ENCODE assay signal across 20 mouse cellular contexts in genomic region chrX:94047381-94047780, GRCm38 (mm10).
DNase-seq lines count a peak whose midpoint lies in the region; ATAC-seq and TF ChIP-seq lines count a peak whose summit lies in the region.
"Had no signal": no experiment of that assay in that cellular context is flagged by ENCODE, and none has a peak within 500 bp of the region (broad histone marks: within the 10 kb centered on the region; RNA-seq: fewer than 3 reads in every experiment).

No protein-coding gene starts in this region.

- 84% methylated on average over 5 of the region's 5 CpGs for WGBS in kidney, embryonic 14.5 days
- WGBS in kidney, embryonic 15.5 days: 77% methylated on average over 5 of the region's 5 CpGs
- 74% methylated on average over 5 of the region's 5 CpGs for WGBS in embryonic facial prominence, embryonic 15.5 days
- 74% methylated on average over 5 of the region's 5 CpGs for WGBS in forebrain, embryonic 14.5 days

- in situ Hi-C loops in Patski (cut with MboI; ENCODE audit: low pct_unique_long_range_greater_than_20kb): no loop called here

- H3K27me3 ChIP-seq in kidney, embryonic 14.5 days (ENCODE audit: control insufficient read depth, insufficient read depth, low read length): no peaks in the 10 kb centered on the region; the same call in 1 of the 2 replicates
- H3K27me3 ChIP-seq in kidney, embryonic 15.5 days: peaks cover 32% of the 10 kb centered on the region
- H3K27me3 ChIP-seq in Patski: no peaks in the 10 kb centered on the region
- H3K27me3 ChIP-seq in embryonic facial prominence, embryonic 15.5 days: peaks cover 4% of the 10 kb centered on the region; the same call in 1 of the 2 replicates
- no peaks in the 10 kb centered on the region for H3K27me3 ChIP-seq in forebrain, embryonic 14.5 days (replicated peaks; ENCODE audit: control insufficient read depth, insufficient read depth, low read length)

- no peak overlapping the region for H3K27ac ChIP-seq in kidney, embryonic 14.5 days (ENCODE audit: low read depth, low read length)
- H3K27ac ChIP-seq in kidney, embryonic 15.5 days: no peak overlapping the region
- peak overlapping the region; percentile 51; the same call in 1 of the 2 replicates for H3K27ac ChIP-seq in embryonic facial prominence, embryonic 15.5 days (replicated peaks)
- no peak overlapping the region for H3K27ac ChIP-seq in forebrain, embryonic 14.5 days (ENCODE audit: low read depth, low read length)
- H3K27ac ChIP-seq: forebrain, embryonic 12.5 days; heart, adult 2 months; heart, embryonic 10.5 days; heart, embryonic 13.5 days; hindbrain, embryonic 14.5 days had no signal

- POLR2A ChIA-PET in Patski (lab: Charles Lee): interaction anchor here (0.8 kb wide), 1 partner anchor 8 kb away, joined by 9 read pairs; no protein-coding TSS in a partner anchor

- no peak overlapping the region for H3K4me3 ChIP-seq in kidney, embryonic 14.5 days (ENCODE audit: low read length)
- no peak overlapping the region for H3K4me3 ChIP-seq in kidney, embryonic 15.5 days (replicated peaks)
- no peak overlapping the region for H3K4me3 ChIP-seq in embryonic facial prominence, embryonic 15.5 days (replicated peaks)
- H3K4me3 ChIP-seq in forebrain, embryonic 14.5 days (ENCODE audit: low read depth, low read length): no peak overlapping the region
- H3K4me3 ChIP-seq: erythroblast, embryonic 14.5 days; forebrain, embryonic 12.5 days; heart, adult 2 months; heart, embryonic 10.5 days; heart, embryonic 13.5 days had no signal

- DNase-seq in kidney, adult 18-20 months: peak; percentile 33
- peak; percentile 24 for DNase-seq in kidney, adult 9 months
- DNase-seq in Patski (ENCODE audit: low read depth, low spot score): no peak
- DNase-seq in spleen, adult 12 weeks (ENCODE audit: low spot score): no peak
- DNase-seq in forebrain, embryonic 14.5 days (ENCODE audit: low spot score): no peak
- DNase-seq: adrenal gland, adult 8-10 months; adrenal gland, postnatal 25 days; cerebellum, adult 11-12 months; embryo, embryonic 11 days had no signal

- ATAC-seq in kidney, embryonic 14.5 days (ENCODE audit: low FRiP score, low TSS enrichment): no peak
- no peak for ATAC-seq in kidney, embryonic 15.5 days (replicated peaks; ENCODE audit: low FRiP score)
- peak; percentile 29 for ATAC-seq in Patski
- no peak for ATAC-seq in embryonic facial prominence, embryonic 15.5 days (ENCODE audit: insufficient number of reproducible peaks, low FRiP score, low TSS enrichment, low read depth)
- ATAC-seq in forebrain, embryonic 14.5 days: no peak
- ATAC-seq: activated CD4-positive, CD25-positive, alpha-beta regulatory T cell, adult 4 months; CD4-positive, CD25-positive, alpha-beta regulatory T cell, adult 4 months had no signal

- H3K36me3 ChIP-seq in kidney, embryonic 14.5 days (ENCODE audit: control insufficient read depth, insufficient read depth, low read length): no peaks in the 10 kb centered on the region
- H3K36me3 ChIP-seq in kidney, embryonic 15.5 days: no peaks in the 10 kb centered on the region
- H3K36me3 ChIP-seq in embryonic facial prominence, embryonic 15.5 days: no peaks in the 10 kb centered on the region
- H3K36me3 ChIP-seq in forebrain, embryonic 14.5 days (ENCODE audit: control insufficient read depth, insufficient read depth, low read length): no peaks in the 10 kb centered on the region
- H3K36me3 ChIP-seq: forebrain, embryonic 12.5 days; heart, embryonic 10.5 days; heart, embryonic 13.5 days had no signal

- CTCF ChIA-PET in Patski (lab: Charles Lee): interaction anchor here (0.8 to 0.9 kb wide), 2 partner anchors 9 to 14 kb away, joined by 3 read pairs; no protein-coding TSS in a partner anchor

- H3K9me3 ChIP-seq in kidney, embryonic 14.5 days (ENCODE audit: control insufficient read depth, low read length): no peaks in the 10 kb centered on the region
- H3K9me3 ChIP-seq in kidney, embryonic 15.5 days (replicated peaks): no peaks in the 10 kb centered on the region
- H3K9me3 ChIP-seq in embryonic facial prominence, embryonic 15.5 days (replicated peaks): no peaks in the 10 kb centered on the region
- no peaks in the 10 kb centered on the region for H3K9me3 ChIP-seq in forebrain, embryonic 14.5 days (replicated peaks; ENCODE audit: control insufficient read depth, low read length)
- H3K9me3 ChIP-seq: forebrain, embryonic 12.5 days; heart, embryonic 10.5 days; heart, embryonic 13.5 days had no signal

- no peaks in the 10 kb centered on the region for H3K4me1 ChIP-seq in kidney, embryonic 14.5 days (ENCODE audit: control insufficient read depth, insufficient read depth, low read length)
- H3K4me1 ChIP-seq in kidney, embryonic 15.5 days: no peaks in the 10 kb centered on the region
- no peaks in the 10 kb centered on the region for H3K4me1 ChIP-seq in embryonic facial prominence, embryonic 15.5 days
- no peaks in the 10 kb centered on the region for H3K4me1 ChIP-seq in forebrain, embryonic 14.5 days (ENCODE audit: control insufficient read depth, insufficient read depth, low read length)
- H3K4me1 ChIP-seq: forebrain, embryonic 12.5 days; heart, embryonic 10.5 days had no signal

- TF ChIP-seq CTCF in Patski (IDR thresholded peaks at IDR 0.05): no peak

- H3K9ac ChIP-seq in kidney, embryonic 14.5 days (ENCODE audit: low read depth, low read length): no peak overlapping the region
- no peak overlapping the region for H3K9ac ChIP-seq in kidney, embryonic 15.5 days
- no peak overlapping the region for H3K9ac ChIP-seq in embryonic facial prominence, embryonic 15.5 days
- H3K9ac ChIP-seq in forebrain, embryonic 14.5 days (ENCODE audit: low read length): no peak overlapping the region
- H3K9ac ChIP-seq: forebrain, embryonic 12.5 days; heart, embryonic 13.5 days; hindbrain, embryonic 14.5 days had no signal

- no peak overlapping the region for H3K4me2 ChIP-seq in kidney, embryonic 14.5 days (replicated peaks; ENCODE audit: low read depth, low read length)
- no peak overlapping the region for H3K4me2 ChIP-seq in kidney, embryonic 15.5 days
- H3K4me2 ChIP-seq in embryonic facial prominence, embryonic 15.5 days (replicated peaks): no peak overlapping the region
- no peak overlapping the region for H3K4me2 ChIP-seq in forebrain, embryonic 14.5 days (ENCODE audit: low read length)
- H3K4me2 ChIP-seq: forebrain, embryonic 12.5 days; heart, embryonic 13.5 days; hindbrain, embryonic 14.5 days had no signal

Comparison
In these comparisons a context has a peak if more than half of its experiments do, and no peak if none do; other contexts are left out.
1. DNase-seq: peak in kidney, adult 18-20 months (single experiment) and kidney, adult 9 months (single experiment); none in Patski (single experiment), spleen, adult 12 weeks (single experiment) and forebrain, embryonic 14.5 days (single experiment).